Mouse (Mus musculus): ENCODE results near the gene Cdcp2. TPM values are rescaled to one million over a fixed set of nuclear protein-coding genes. Genes with fewer than 3 reads are reported as not detected.

The Cdcp2 gene
- not detected in 2 replicates for polyA plus RNA-seq (2012; ENCODE audit: insufficient read depth, insufficient read length, low replicate concordance, missing spikeins)

GRCm38 (mm10) chr4:107096841-107097373, at the start of gene Cdcp2:
Gene Cdcp2 (plus strand): TSS chr4:107096891.
- no peak for TF ChIP-seq CTCF (IDR thresholded peaks at IDR 0.05; ENCODE audit: insufficient read depth, low read depth, low read length)
- TF ChIP-seq POLR2A (IDR thresholded peaks at IDR 0.05; ENCODE audit: insufficient read depth, low read depth, low read length) = no peak
- no peak within 1 kb of the TSS for H3K4me3 ChIP-seq (ENCODE audit: insufficient read depth, low read depth, low read length)
- 84% methylated on average over 16 of the region's 16 CpGs for WGBS
- H3K4me1 ChIP-seq (ENCODE audit: control insufficient read depth, insufficient read depth, low read length) = 0 out of 2 replicates have a peak, but pooled peaks cover 5% of the 10 kb centered on the region
- no peak within 1 kb of the TSS for H3K27ac ChIP-seq (ENCODE audit: insufficient read depth, low read depth, low read length)

- WGBS = 83% methylated on average over 5 of the region's 5 CpGs
These were observed 48.9 kb upstream of the Cdcp2 start for GRCm38 (mm10) chr4:107047806-107048205.

GRCm38 (mm10) chr4:107048568-107049162, 48.0 kb upstream of the Cdcp2 start:
- no peak overlapping the region for H3K4me3 ChIP-seq (ENCODE audit: insufficient read depth, low read depth, low read length)
- no peak for TF ChIP-seq CTCF (IDR thresholded peaks at IDR 0.05; ENCODE audit: insufficient read depth, low read depth, low read length)
- TF ChIP-seq POLR2A (IDR thresholded peaks at IDR 0.05; ENCODE audit: insufficient read depth, low read depth, low read length) = no peak
- H3K4me1 ChIP-seq (ENCODE audit: control insufficient read depth, insufficient read depth, low read length) = peaks cover 3% of the 10 kb centered on the region; the same call in 1 of the 2 replicates
- 69% methylated on average over 11 of the region's 11 CpGs for WGBS
- H3K27ac ChIP-seq (ENCODE audit: insufficient read depth, low read depth, low read length) = no peak overlapping the region

More at GRCm38 (mm10) chr4:107047806-107048205, 48.9 kb upstream of the Cdcp2 start:
- H3K4me1 ChIP-seq (ENCODE audit: control insufficient read depth, insufficient read depth, low read length) = peaks cover 3% of the 10 kb centered on the region; the same call in 1 of the 2 replicates
- TF ChIP-seq POLR2A (IDR thresholded peaks at IDR 0.05; ENCODE audit: insufficient read depth, low read depth, low read length) (no peak), CTCF (IDR thresholded peaks at IDR 0.05; ENCODE audit: insufficient read depth, low read depth, low read length) (no peak)
- no peak overlapping the region for H3K27ac ChIP-seq (ENCODE audit: insufficient read depth, low read depth, low read length)
- H3K4me3 ChIP-seq (ENCODE audit: insufficient read depth, low read depth, low read length) = no peak overlapping the region

- 61% methylated on average over 4 of the region's 4 CpGs for WGBS
- H3K27ac ChIP-seq (ENCODE audit: insufficient read depth, low read depth, low read length) = no peak overlapping the region
- no peak overlapping the region for H3K4me3 ChIP-seq (ENCODE audit: insufficient read depth, low read depth, low read length)
- no peak for TF ChIP-seq POLR2A (IDR thresholded peaks at IDR 0.05; ENCODE audit: insufficient read depth, low read depth, low read length)
- TF ChIP-seq CTCF (IDR thresholded peaks at IDR 0.05; ENCODE audit: insufficient read depth, low read depth, low read length) = no peak
- peaks cover 3% of the 10 kb centered on the region; the same call in 1 of the 2 replicates for H3K4me1 ChIP-seq (ENCODE audit: control insufficient read depth, insufficient read depth, low read length)
These were observed 44.8 kb upstream of the Cdcp2 start for GRCm38 (mm10) chr4:107051889-107052288.

DNA sequence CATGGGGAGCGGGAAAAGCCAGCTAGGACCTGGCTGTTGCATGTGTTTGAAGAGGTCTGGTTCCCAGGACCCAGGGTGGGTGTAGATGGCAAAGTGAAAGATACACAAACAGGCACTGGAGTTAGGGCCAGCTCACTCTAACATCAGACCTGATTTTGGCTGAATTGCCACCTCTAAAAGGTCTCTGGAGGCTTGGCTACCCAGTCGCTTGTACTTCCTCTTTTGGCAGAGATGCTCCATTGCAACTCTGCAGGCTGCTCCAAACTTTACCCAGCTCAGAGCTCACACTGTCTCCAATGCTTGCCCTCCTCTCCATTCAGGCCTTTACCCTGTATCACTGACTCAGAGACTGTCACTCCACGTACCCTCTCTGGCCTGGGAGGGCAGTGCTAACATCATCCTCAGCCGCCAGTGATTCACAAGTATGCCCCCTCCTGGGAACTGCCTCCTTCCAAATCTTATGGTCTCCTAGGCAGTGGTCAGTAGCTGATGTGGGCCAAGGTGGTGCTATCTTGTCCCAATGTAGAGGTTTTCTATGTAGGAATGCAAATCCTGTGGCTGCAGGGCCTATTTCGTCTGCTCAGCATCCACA, 43.6 kb upstream of the Cdcp2 start:
- TF ChIP-seq CTCF (IDR thresholded peaks at IDR 0.05; ENCODE audit: insufficient read depth, low read depth, low read length) (no peak), POLR2A (IDR thresholded peaks at IDR 0.05; ENCODE audit: insufficient read depth, low read depth, low read length) (no peak)
- peaks cover 3% of the 10 kb centered on the region; the same call in 1 of the 2 replicates for H3K4me1 ChIP-seq (ENCODE audit: control insufficient read depth, insufficient read depth, low read length)
- 73% methylated on average over 5 of the region's 5 CpGs for WGBS

GRCm38 (mm10) chr4:107056088-107056487, 40.6 kb upstream of the Cdcp2 start:
- TF ChIP-seq POLR2A (IDR thresholded peaks at IDR 0.05; ENCODE audit: insufficient read depth, low read depth, low read length) = no peak
- no peak for TF ChIP-seq CTCF (IDR thresholded peaks at IDR 0.05; ENCODE audit: insufficient read depth, low read depth, low read length)
- WGBS = 82% methylated on average over 3 of the region's 3 CpGs
- no peak overlapping the region for H3K27ac ChIP-seq (ENCODE audit: insufficient read depth, low read depth, low read length)
- H3K4me3 ChIP-seq (ENCODE audit: insufficient read depth, low read depth, low read length) = no peak overlapping the region
- H3K4me1 ChIP-seq (ENCODE audit: control insufficient read depth, insufficient read depth, low read length) = no peaks in the 10 kb centered on the region

More for the DNA sequence above, 43.6 kb upstream of the Cdcp2 start:
- H3K4me3 ChIP-seq (ENCODE audit: insufficient read depth, low read depth, low read length) = no peak overlapping the region
- H3K27ac ChIP-seq (ENCODE audit: insufficient read depth, low read depth, low read length) = no peak overlapping the region

- no peak overlapping the region for H3K4me3 ChIP-seq (ENCODE audit: insufficient read depth, low read depth, low read length)
- H3K27ac ChIP-seq (ENCODE audit: insufficient read depth, low read depth, low read length) = no peak overlapping the region
- no peak for TF ChIP-seq POLR2A (IDR thresholded peaks at IDR 0.05; ENCODE audit: insufficient read depth, low read depth, low read length)
- no peak for TF ChIP-seq CTCF (IDR thresholded peaks at IDR 0.05; ENCODE audit: insufficient read depth, low read depth, low read length)
- WGBS = 90% methylated on average over 5 of the region's 5 CpGs
- no peaks in the 10 kb centered on the region for H3K4me1 ChIP-seq (ENCODE audit: control insufficient read depth, insufficient read depth, low read length)
These were observed 38.3 kb upstream of the Cdcp2 start for GRCm38 (mm10) chr4:107058346-107058745.

DNA sequence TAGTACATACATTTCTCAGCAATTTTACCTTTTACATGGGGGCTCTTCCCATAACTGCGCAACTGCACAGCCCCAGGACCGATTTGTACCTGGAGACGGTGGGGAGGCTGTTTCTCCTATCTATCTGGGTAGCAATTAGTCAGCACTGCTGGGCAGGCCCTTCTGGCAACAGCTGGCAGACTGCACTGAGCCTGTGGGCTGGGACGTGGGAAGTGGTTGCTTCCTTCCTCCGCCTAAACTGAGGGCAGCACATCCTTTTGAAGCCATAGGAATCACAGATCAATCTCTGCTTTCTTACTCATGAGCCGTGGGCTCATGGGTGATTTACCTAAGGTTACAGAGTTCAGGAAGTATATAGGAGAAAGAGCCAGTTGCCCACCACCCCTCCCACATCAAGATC, 37.9 kb upstream of the Cdcp2 start:
- no peak overlapping the region for H3K27ac ChIP-seq (ENCODE audit: insufficient read depth, low read depth, low read length)
- no peaks in the 10 kb centered on the region for H3K4me1 ChIP-seq (ENCODE audit: control insufficient read depth, insufficient read depth, low read length)
- WGBS = 76% methylated on average over 6 of the region's 6 CpGs
- TF ChIP-seq POLR2A (IDR thresholded peaks at IDR 0.05; ENCODE audit: insufficient read depth, low read depth, low read length) (no peak), CTCF (IDR thresholded peaks at IDR 0.05; ENCODE audit: insufficient read depth, low read depth, low read length) (no peak)
- H3K4me3 ChIP-seq (ENCODE audit: insufficient read depth, low read depth, low read length) = no peak overlapping the region

- no peak overlapping the region for H3K27ac ChIP-seq (ENCODE audit: insufficient read depth, low read depth, low read length)
- no peak for TF ChIP-seq POLR2A (IDR thresholded peaks at IDR 0.05; ENCODE audit: insufficient read depth, low read depth, low read length)
- TF ChIP-seq CTCF (IDR thresholded peaks at IDR 0.05; ENCODE audit: insufficient read depth, low read depth, low read length) = no peak
- 96% methylated on average over 4 of the region's 4 CpGs for WGBS
These were observed 35.1 kb upstream of the Cdcp2 start for GRCm38 (mm10) chr4:107061560-107061959.

More at GRCm38 (mm10) chr4:107061560-107061959, 35.1 kb upstream of the Cdcp2 start:
- H3K4me3 ChIP-seq (ENCODE audit: insufficient read depth, low read depth, low read length) = no peak overlapping the region
- H3K4me1 ChIP-seq (ENCODE audit: control insufficient read depth, insufficient read depth, low read length) = peaks cover 2% of the 10 kb centered on the region; the same call in 1 of the 2 replicates
